Mouse (Mus musculus) gonadal fat pad, adult 2 months (tissue): ENCODE results near the gene Kcnip3. TPM values are rescaled to one million over a fixed set of nuclear protein-coding genes. Genes with fewer than 3 reads are reported as not detected.

Experiments
- DNase-seq: peaks from one replicate; pipeline ENCODE4 v3.0.0-alpha.2; 2012; ENCODE audit warnings: low read depth
- polyA plus RNA-seq: library from polyadenylated mRNA; depleted of rRNA; stranded (reverse); fragments of >200 nt; gene quantifications from 2 replicates; pipeline ENCODE4 v1.2.3, GENCODE M21; 2012; rRNA removed

The Kcnip3 gene
- 33.4 and 35.1 TPM in 2 replicates for polyA plus RNA-seq

- no peak for DNase-seq
These were observed at the start of gene Kcnip3 for GRCm38 (mm10) chr2:127522006-127522441. TSS of gene Kcnip3 (minus strand) at chr2:127522094.

GRCm38 (mm10) chr2:127559070-127559966 is 37.4 kb upstream of the Kcnip3 start:
- no peak for DNase-seq

GRCm38 (mm10) chr2:127551078-127551477 is 29.2 kb upstream of the Kcnip3 start:
- no peak for DNase-seq

GRCm38 (mm10) chr2:127550446-127550845 is 28.6 kb upstream of the Kcnip3 start:
- no peak for DNase-seq

DNA sequence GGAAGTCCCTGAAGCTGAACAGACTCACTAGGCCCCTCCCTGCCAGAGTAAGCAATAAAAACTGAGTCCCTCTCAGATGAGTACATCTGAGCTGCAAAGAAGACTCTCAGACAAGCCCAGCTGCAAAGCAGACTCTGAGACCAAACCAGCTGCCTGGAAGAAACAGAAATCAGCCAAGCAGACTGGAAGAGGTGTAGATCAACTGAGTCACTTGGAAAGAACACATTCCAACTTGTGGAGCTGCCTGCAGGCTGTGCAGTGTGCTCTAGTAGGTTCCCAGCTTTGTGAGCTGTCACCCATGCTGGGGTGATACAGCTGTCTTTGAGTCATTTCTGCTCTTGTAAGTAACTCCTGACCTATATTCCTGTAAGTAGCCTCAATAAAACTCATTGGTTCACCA is 27.8 kb upstream of the Kcnip3 start:
- DNase-seq, result no peak

DNA sequence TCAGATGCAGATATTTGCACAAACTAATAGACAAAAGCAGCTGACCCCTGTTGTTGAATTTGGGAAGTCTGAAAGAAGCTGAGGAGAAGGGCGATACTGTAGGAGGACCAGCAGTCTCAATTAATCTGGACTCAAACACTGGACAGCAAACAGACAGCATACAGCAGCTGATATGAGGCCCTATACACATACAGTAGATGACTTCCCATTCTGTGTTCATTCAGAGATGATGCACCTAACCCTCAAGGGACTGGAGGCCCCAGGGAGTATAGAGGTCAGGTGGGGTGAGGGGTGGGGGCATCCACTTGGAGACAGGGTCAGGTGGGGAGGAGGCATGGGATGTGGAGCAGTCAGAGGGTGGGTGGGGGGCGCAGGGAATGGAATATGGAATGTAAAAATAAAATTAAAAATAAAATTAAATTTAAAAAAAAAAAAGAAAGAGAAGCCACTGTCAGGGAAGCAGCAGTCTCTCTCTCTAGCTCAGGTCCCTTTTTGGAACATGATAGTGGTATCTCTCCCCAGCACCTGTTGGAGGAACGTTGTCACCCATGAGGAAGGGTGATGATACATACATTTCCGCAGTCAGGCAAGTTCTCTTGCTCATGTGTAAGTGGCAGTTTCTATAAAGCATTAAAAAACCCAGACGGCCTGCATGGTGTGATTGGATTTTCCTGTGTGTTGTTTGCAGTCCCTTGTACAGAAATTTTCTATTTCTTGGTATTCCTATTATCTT is 26.6 kb upstream of the Kcnip3 start:
- no peak for DNase-seq

DNA sequence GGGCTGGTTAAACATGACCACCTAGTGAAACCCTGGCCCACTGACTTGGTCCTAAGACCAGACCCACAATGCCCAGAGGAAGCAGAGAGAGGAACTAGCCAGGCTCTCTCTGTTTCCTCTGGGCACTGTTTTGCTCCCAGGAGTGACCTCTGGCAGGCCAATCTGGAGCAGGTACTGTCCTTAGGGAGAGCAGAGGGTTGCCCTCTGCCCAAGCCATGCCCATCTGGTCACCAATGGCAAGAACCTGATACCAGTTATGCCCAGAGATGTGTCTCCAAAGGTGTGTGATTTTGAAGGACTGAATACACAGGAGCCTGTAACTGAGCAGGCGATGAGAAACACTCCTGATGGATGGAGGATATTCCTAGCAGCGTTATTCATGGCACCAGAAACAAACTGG is 19.8 kb upstream of the Kcnip3 start:
- DNase-seq, result no peak

GRCm38 (mm10) chr2:127541185-127541584 is 19.3 kb upstream of the Kcnip3 start, which contains the start of gene Prom2:
TSS of gene Prom2 (minus strand) at chr2:127541467.
- DNase-seq, result no peak

GRCm38 (mm10) chr2:127539494-127539893 is 17.6 kb upstream of the Kcnip3 start:
- DNase-seq, result no peak

DNA sequence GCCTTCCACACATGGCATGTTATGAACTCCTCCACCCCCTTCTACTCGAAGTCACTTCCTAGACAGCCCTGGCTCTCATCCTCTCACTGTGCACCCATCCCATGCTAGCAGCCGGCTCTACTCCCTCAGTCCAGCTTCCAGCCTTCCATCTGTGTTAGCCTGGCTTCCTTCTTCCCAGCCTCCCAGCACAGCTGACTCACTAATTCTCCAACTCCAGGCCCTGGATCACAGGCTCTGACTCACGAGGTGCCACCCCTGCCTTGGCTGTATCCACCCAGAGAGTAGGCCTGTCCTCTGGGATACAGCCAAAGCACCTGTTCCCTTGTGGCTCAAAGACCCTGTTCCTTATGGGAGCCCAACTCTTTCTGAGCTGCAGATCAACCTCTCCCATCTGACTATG is 15.7 kb upstream of the Kcnip3 start:
- no peak for DNase-seq

DNA sequence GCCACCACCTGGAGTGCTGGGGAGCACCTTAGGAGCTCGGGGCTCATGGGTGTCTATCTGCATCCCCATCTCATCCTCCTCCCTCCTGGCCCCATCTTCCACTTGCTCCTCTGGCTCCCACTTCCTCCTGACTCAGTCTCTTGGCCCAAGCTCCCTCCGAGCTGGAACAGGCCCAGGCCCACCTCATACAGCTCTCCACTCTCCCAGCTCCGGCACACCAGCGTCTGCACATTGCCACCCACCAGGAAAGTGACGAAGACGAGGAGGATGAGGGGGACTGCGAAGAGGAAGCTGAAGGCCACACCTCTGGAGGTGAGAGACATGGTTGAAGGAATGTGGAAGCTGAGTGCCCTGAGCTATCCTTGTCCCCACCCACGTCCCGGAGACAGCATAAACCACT is 13.5 kb upstream of the Kcnip3 start:
- DNase-seq, result no peak

DNA sequence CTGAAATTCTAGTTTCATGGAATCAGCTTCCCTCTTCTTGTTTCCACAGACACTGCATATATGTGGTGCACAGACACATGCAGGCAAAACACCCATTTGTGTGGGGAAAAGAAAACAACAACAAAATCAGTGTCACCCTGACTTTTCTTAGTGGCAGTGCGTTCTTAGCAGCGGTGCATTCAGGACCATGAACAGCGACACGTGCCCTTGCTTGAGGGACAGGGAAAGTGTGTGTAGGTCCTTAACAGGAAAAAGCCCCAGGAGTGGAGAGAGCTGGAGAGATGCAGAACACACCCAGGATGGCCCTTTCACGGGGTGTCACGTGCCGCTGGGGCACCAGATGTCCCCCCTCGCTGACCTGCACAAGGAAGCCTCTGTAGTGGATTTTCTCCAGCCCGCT is 10.5 kb upstream of the Kcnip3 start:
- DNase-seq, result no peak

GRCm38 (mm10) chr2:127531592-127531991 is 9.7 kb upstream of the Kcnip3 start:
- no peak for DNase-seq

- DNase-seq, result no peak
These were observed 8.5 kb upstream of the Kcnip3 start for GRCm38 (mm10) chr2:127530418-127530817.

DNA sequence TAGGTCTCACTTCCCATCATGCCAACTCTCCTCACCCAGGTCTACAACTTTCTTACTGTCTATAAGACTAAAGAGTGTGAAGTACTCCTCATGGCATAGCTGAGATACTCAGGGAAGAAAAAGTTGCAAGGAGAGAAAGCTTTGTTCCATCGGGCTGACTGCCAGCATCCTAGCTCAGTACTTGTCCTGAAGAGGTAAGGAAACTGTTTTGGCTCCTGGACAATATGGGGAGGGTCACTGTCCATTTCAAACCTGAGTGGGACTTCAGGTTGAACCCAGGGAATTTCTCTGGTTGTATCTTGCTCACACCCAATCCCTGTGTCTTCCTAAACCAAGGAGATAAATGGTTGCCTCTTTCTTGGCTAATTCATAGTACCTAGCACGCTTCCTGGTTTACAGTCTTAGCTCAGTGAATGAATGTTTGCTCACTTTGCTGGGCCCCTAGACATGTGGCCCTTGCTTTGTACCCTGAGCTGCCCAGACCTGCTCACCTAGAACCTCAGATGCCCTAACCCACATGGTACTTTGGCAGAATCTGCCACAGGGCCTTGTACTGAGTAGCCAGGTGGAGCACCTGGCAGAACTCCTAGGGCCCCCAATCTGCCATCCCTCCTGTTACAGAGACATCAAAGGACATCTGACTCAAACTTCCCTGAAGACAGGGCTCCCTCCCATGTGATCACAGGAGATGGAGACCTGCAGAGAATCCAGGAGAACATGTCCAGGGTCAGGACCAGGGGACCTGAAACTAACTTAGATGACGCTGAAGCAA is 3.3 kb upstream of the Kcnip3 start:
- DNase-seq, result no peak

DNA sequence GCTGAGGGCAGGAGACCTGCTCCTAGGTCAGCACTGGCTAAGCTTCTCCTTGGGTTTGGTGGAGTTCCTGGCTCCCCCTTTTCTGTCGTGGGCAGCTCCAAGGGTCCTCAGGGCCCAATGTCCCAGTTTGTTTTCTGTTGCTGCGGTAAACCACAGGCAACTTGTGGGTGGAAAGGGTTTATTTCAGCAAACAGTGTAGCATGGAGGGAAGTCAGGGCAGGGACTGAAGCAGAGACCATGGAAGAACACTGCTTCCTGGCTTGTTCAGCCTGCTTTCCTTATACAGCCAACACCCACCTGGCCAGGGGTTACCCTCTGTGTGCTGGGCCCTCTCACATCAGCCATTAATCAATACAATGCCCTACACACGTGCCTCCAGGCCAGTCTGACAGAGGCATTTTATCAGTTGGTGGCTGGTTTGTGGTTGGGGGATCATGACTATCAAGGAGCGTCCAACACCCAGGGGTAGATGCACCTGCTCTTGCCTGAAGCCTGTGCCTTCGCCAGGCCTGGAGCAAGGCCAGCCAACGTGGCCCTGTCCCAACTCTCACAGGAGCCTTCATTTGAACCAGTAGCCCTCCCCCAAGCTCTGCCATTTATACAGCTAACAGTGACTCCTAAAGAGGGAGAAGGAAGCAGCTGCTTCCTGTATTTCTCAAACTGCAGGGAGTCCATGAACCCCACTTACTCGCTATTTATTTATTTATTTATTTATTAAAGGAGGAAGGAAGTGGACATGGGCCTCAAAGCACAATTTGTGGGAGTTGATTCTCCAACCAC is 2.2 kb upstream of the Kcnip3 start:
- DNase-seq, result no peak

DNA sequence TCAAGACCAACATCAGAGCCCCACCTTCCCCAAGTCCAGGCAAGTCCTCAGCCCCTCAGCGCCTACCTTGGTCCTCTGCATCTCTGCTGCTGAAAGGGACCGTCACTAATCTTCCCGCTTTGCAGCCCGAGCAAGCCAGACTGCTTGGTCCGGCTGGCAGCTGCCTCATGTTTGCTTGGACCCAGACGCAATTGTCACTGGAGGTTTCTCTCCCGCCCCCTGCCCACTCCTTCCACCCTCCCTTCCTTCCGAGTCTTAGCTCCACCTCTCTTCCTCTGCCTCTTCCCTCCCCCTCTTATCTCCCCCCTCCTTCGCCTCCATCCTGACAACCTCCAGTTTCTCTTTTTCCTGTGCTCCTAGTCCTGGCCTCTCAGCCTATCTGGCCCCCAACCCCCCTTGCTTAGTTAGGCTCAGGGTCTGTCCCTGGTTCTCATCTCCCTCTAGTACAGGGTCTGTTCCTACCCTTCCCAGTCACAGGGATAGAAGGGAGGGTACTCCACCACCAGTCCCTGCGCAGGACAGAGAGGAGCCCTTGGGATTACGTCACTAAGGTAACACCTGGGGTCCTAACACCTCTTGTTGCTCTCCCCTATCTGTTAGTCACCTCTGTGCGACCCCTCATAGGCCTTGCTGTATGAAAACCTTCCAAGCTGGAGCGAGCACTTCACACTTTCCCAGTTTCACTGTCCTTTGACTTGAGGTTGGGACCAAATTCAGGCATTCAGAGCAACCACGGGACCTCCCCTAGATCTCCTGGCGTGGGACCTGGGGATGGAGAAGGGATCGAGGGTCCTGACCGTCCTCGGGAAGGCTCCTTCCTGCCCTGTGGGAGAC is 505 bp downstream of the Kcnip3 start:
- no peak for DNase-seq

DNA sequence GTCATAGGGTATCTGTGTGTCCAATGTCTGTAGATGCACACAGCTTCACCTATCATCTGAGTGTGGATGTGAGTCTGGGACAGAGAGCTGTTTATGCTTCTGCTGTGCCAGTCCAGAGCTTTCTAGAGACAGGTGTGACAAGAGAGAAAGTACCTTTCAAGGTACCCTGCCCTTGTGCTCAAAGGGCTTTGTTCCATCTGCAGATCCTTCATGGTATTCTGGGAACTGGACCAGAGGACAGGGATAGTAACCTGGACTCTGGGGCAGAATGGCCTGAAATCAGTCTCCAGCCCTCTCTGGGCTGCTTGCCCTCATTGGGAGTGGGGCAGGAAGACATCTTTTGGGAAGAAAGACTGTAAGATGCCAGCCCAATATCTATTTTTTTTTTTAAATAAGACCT is 1.8 kb downstream of the Kcnip3 start:
- DNase-seq, result no peak

DNA sequence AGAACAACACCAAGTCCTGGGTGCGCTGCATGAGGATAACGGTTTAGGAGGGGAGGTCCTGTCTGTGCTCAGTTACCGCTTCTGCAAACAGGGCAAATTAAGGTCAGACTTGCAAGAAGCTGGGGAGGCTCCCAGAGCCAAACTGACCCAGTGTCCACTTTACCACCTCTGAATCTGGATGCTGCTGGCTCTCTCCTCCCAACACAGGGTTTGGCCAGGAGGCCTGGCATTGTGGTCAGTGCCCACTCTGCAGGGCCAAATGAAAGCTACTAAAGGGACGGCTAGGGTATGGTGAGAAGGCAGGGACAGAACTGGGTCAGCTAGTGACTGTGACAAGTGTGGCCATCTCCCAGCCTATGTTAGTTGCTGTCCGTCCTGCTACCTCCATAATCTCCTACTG is 2.6 kb downstream of the Kcnip3 start:
- no peak for DNase-seq

GRCm38 (mm10) chr2:127518831-127519230 is 3.1 kb downstream of the Kcnip3 start:
- DNase-seq, result no peak
